Mouse (Mus musculus): Measurements from ENCODE around the gene Npl.
A peak's percentile ranks its signal among the peaks of the same experiment; 100 is the strongest.

Gene Npl

DNA sequence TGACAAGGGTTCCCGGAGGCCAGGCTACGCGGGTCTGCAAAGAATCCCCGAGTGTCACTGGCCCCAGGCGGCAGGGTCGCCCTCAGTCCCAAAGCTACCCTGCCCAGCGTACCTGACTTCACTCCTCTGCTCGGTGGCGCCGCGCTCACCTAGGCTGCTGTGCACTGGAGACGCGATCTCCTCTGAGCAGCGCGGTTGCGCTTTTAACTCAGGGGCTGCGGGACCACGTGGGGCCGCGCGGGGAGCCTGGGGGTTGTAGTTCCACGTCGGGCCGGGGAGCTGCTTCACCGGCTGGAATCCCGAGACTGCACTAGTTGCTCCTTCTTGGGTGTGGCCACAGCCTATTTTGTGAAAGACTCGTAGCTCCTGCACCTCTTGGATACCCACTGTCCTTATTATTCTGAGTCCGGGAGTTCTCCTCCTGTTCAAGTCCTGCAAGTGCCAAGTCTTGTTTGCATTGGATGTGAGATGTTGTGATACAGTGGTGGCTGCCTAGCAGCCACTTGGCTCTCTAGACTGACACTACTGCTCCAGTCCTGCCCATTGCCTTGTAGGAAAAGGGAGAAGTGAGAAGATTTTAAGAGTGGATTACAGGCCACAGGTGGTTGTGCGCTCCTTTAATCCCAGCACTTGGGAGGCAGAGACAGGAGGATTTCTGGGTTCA lies at the start of gene Npl:
TSS of gene Npl (minus strand) at position 510 of the 664 bp plus-strand sequence.
- DNase-seq (ENCODE audit: low spot score in 2 of 2): peak; percentile 46 to 68

DNA sequence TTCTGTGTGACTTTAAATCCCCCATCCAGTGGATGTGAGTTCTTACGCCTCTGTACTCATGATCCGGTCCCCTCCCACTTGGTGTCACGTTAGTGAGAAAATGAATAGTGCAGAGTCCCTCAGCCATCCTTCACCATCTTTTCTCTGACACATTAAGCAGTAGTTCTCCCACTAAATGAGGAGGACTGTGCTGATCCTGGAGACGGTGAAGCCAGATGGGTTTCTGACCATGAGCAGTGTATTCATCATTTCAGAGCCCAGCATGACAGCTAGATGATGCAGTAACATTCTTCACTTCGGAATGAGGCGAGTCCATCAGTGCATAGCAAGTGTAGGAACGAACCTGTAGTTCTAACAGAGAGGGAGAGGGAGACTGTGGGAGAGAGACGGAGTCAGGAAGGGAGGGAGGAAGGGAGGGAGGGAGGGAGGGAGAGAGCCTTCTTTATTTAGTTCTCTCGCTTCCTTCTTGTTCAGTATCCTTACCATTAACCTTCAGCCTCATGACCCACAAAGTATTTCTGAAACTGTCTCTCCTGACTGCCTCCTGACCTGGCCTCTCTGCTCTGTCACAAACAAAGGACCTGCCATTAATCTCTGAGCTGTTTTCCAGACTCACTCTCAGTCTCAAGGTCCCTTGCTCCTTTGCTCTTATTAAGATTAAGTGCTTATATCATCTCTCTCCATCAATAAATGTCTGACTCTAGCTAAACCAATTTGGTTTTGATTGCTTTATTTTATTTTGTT lies 49.6 kb upstream of the Npl start:
- DNase-seq (ENCODE audit: low spot score in 2 of 2): no peak

DNA sequence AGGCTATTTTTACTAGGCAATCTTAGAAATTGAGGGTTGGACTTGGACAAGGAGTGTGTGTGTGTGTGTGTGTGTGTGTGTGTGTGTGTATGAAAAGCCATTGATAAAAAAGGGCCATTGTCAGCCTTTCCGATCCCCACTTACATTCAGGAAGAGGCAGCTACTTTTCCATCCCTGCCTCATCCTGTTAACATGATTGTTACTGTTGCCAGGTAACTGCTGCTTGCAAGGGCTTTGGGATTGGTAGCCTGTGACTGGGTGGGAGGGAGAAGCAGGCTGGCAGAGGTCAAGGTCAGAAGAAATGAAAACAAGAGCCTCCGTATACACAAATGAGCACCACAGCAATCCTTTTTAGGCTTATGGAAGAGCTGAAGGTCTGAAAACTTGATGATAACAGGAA lies 48.9 kb upstream of the Npl start:
- no peak for DNase-seq (ENCODE audit: low spot score in 2 of 2)

DNA sequence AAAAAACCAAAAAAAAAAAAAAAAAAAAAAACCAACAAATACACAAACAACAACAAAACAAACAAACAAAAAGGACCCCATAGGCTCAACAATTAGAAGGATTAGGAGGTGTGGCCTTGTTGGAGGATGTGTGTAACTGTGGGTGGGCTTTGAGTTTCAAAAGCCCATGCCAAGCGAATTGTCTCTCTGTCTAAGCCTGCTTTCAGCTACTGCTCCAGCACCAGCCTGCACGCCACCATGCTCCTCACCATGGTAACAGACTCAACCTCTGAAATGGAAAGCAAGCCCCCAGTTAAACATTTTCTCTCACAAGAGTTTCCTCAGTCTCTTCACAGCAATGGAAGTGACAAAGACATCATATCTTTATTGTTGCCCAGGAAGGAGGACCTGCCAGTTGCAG lies 43.8 kb upstream of the Npl start:
- no peak for DNase-seq (ENCODE audit: low spot score in 2 of 2)

- no peak for DNase-seq (ENCODE audit: low spot score in 2 of 2)
These were observed 40.4 kb upstream of the Npl start for GRCm38 (mm10) chr1:153590176-153590734.

DNA sequence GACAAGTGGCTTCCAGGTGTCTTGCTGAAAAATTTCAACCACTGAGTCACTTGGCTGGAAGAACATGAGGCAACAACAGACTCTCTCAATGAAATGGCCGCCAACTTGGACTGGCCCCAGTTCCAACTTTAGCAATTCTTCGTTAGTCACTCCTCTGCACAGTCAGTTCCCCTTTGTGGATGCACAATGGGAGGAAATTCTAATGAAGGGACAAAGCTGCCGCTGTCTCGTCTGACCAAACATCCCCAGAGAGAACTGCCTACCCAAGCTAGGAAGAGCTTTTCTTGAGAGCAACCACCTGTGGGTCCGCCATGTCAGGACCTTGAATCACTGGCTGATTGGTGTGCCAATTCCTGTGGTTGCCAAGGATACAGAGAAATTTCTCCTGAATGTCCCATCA lies 38.1 kb upstream of the Npl start:
- DNase-seq (ENCODE audit: low spot score in 2 of 2): no peak

DNA sequence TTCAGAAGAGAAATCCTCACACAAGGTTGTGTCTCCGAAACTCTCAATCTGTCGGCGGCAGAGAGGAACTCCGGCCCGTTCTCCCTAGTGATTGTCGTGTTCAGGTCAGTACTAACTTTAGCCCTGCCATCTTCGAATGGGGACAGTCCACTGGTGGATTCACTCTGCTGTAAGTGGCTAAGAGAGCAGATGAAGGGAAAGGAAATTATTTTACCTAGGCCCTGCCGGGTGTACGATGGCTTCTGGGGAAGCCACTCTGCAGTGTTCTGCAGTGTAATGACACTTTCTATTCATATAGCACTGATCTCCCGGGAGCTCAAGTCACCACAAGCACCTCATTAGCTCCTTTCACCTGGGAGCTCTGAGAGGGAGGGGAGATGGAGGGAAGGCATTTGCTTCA lies 37.0 kb upstream of the Npl start:
- DNase-seq (ENCODE audit: low spot score in 2 of 2): no peak

DNA sequence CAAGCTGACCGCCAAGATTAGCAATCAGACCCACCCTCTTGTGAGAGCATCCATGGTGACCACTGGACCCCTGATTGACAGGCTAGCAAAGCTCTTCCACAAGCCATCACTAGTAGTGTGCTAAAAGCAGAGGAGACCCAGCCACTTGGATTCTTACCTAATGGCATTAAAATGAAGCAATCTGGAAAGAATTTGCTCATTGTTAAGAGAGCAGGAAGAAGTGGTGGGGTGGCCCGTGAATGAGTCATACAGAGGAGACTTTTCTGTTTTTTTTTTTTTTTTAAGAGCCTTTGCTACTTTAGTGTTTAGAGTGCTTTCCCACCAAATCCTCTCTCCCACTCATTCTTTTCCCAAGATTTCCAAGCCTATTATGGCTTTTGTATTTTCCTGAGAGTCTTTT lies 35.9 kb upstream of the Npl start:
- no peak for DNase-seq (ENCODE audit: low spot score in 2 of 2)

DNA sequence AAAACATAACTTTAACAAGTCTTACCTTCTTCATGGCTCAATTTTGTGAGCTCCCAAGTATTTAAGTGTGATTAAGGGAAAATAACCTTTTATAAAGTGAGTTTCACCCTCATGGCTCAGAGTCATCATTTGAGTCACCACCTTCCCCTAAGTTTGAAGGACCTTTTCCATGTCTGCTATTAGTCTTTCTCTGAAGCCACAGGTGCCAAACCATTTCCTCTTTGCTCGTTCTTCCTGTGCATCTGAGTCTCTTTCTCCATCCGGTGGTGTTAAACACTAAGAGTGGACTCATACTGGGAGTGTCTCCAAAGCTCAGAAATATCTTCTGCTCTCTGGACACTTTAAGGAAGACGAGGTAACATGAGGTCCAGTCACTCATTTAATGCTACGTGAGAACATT lies 33.3 kb upstream of the Npl start:
- DNase-seq (ENCODE audit: low spot score in 2 of 2): no peak

DNA sequence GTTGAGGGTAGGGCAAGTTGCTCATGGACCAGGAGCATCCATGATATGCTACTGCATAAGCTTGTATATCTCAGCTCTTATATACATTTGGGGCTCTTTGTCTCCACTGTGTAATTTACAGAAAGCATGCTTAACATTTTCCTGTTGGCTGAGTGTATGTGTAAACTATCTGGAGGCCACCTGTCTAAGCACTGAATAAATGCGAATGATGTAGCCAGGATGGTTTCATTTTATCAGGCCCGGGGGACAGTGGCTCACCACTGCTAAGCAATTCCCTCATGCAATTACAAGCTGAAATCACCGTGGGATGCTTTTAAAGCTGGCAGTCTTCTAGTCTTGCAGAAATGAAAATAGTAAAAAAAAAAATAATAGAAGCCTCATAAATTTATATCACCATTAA lies 24.9 kb upstream of the Npl start:
- no peak for DNase-seq (ENCODE audit: low spot score in 2 of 2)

- DNase-seq (ENCODE audit: low spot score in 2 of 2): no peak
These were observed 22.6 kb upstream of the Npl start for GRCm38 (mm10) chr1:153572271-153573043.

- DNase-seq (ENCODE audit: low spot score in 2 of 2): no peak
These were observed 15.9 kb upstream of the Npl start for GRCm38 (mm10) chr1:153565701-153566100.

DNA sequence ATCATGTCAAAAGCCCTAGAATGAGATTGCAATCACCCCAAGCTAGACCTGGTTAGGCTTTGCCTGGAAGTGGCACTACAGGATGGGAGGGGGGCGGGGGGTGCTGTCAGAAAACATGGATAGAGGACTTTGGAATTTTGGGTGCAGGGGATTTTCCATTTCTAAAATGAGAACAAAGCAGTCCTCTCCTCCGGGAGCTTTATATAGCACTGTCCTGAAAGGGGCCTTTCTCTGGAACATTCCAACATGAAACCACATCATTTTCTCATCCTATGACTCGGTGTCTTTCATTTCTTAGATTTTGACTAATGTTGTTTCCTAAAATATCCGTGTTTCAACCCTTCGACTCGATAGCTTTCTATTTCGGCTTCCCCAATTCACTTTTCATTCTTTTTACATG lies 14.9 kb upstream of the Npl start:
- no peak for DNase-seq (ENCODE audit: low spot score in 2 of 2)

- no peak for DNase-seq (ENCODE audit: low spot score in 2 of 2)
These were observed 13.8 kb upstream of the Npl start for GRCm38 (mm10) chr1:153563675-153564074.

DNA sequence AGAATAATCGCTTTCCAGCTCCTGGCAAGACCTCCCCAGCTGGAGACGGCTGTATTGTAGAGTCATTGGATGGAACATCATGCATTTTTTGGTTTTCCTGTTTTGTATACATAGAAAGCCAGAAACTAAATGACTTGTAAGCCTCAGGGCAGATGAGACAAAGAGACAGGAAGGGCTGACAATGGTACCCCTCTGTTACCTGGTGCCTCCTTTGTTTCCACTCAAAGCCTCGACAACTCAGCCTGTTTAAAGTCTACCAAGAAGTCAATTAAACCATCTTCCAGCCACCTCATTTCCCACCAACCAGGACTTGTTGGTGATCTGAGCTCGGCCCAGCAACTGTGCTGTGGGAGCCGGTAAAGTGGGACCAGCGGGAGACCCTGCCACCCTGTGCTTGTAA lies 11.0 kb upstream of the Npl start:
- no peak for DNase-seq (ENCODE audit: low spot score in 2 of 2)

DNA sequence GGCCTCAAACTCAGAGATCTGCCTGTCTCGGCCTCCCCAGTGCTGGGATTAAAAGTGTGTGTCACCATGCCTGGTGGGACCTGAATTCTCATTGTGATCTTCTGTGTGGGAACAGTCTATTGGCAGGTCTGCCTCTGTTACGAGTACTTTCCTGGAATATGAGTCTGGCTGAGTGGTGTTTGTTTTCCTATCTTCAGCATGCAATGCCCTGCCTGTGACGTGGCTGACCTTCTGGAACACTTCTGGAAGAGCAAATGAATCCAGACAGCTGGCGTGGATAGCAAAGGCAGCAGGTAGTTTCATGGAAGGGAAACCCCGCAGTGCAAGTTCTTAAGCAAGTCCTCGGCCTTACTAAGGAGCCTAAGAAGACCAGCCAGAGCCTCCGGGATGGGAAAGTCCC lies 9.9 kb upstream of the Npl start:
- DNase-seq (ENCODE audit: low spot score in 2 of 2): no peak

GRCm38 (mm10) chr1:153559126-153559647 lies 9.3 kb upstream of the Npl start:
- DNase-seq (ENCODE audit: low spot score in 2 of 2): peak in 1 of 2 experiments; percentile 61

DNA sequence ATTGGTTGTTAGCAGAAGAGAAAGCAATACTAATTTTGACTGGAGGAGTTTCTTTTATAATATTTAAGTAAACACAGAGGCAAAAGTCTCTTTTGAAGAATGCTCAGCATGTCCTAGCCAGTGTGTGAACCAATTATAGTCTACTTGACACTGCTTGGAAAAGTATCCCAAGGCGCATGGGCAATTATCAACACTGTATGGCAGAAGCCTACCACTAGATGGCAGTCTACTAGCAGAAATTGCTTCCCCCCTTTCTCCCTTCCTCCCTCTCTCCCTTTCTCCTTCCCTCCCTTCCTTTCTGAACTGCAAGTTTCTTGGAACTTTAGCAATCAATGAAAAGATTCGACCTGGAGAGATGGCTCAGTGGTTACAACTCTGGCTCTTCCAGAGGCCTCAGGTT lies 7.1 kb upstream of the Npl start:
- DNase-seq (ENCODE audit: low spot score in 2 of 2): peak in 1 of 2 experiments; percentile 39

- no peak for DNase-seq (ENCODE audit: low spot score in 2 of 2)
These were observed 6.4 kb upstream of the Npl start for GRCm38 (mm10) chr1:153556202-153556601.

DNA sequence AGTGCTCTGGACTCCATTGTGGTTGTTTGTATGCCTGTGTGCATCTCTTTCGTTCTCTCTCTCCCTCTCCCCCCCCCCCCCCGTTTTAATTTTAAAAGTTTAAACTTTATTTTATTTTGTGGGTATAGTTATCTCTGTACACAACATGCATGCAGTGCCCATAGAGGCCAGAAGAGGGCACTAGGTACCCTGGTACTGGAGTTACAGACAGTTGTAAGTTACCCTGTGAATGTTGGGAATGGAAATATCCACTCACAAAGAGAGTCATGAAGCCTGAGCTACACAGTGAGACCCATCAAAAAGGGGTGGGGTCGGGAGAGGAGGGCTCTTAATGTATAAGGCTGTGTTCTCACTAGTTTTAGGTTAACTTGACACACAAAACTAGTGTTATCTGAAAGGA lies 969 bp upstream of the Npl start:
- DNase-seq (ENCODE audit: low spot score in 2 of 2): peak in 1 of 2 experiments; percentile 29

DNA sequence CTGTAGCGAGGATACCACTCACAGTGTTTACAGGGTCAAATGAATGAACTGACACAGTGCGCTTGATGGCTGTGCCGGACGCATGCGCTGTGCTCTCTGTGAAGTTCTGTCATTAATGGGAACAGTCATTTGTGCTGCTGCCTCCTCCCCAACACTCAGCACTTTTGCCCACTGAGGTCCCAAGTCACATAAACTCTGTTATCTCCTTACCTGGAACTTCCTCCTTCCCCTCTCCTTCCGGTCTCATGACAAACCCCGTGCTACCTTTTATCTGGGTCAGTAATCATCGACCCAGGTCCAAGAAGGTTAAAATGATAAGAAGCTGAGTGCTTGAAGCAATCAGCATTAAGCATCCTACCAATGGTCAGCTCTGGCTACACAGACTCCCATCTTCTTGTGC lies 2.3 kb downstream of the Npl start:
- DNase-seq (ENCODE audit: low spot score in 2 of 2): no peak

GRCm38 (mm10) chr1:153545196-153545595 lies 4.6 kb downstream of the Npl start:
- DNase-seq (ENCODE audit: low spot score in 2 of 2): no peak

All from frontal cortex, postnatal 14 days (tissue).